Mouse (Mus musculus): ENCODE results near the gene Mmp13. TPM values are rescaled to one million over a fixed set of nuclear protein-coding genes. Genes with fewer than 3 reads are reported as not detected.

The Mmp13 gene
- total RNA-seq (2023) = under 1 TPM; 0.24 to 0.47 TPM

DNA sequence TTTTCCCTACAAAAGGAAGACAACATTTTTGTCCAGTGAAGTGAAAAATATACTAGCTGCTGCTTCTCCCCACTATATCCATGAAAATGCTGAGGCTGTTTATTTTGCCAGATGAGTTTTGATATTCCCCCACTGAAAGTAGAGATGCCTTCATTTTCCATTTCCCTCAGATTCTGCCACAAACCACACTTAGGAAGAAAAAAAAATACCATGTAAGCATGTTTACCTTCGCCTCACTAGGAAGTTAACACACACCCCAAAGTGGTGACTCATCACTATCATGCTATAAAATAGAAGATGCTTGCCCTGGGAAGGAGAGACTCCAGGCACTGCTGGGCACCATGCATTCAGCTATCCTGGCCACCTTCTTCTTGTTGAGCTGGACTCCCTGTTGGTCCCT lies at the start of gene Mmp13:
Gene Mmp13, plus strand, starts transcription at position 301 of the 400 bp plus-strand sequence.

Other genes starting within 250 kb of the Mmp13 start
- 1 to 10 TPM; 1.9 to 2.1 TPM for gene Dync2h1, start 88.1 kb upstream of the Mmp13 start, total RNA-seq (2023)
- gene Dcun1d5, start 88.0 kb upstream of the Mmp13 start, total RNA-seq (2023) = 10 to 100 TPM; 51.3 to 53.4 TPM
- 10 to 100 TPM; 23.0 to 44.1 TPM for gene Mmp12, start 71.9 kb downstream of the Mmp13 start, total RNA-seq (2023)
- not detected for gene Mmp1b, start 115.5 kb downstream of the Mmp13 start, total RNA-seq (2023)
- not detected for gene Mmp3, start 173.3 kb downstream of the Mmp13 start, total RNA-seq (2023)
- gene Mmp10, start 229.8 kb downstream of the Mmp13 start, total RNA-seq (2023) = not detected

Measured in monocyte, adult 59 days (primary cell).